Mouse (Mus musculus): ENCODE measurements around the gene Ccdc134. TPM values are rescaled to one million over a fixed set of nuclear protein-coding genes. Genes with fewer than 3 reads are reported as not detected.

The Ccdc134 gene
- polyA plus RNA-seq, 1 experiment from 2014 or later = 17.2 TPM

GRCm38 (mm10) chr15:82164496-82164895, 36.8 kb downstream of the Ccdc134 start:
- H3K36me3 ChIP-seq (ENCODE audit: control insufficient read depth, insufficient read depth, low read length) = no peaks in the 10 kb centered on the region
- H3K27ac ChIP-seq (ENCODE audit: low read length) = peak overlapping the region; percentile 89
- H3K27me3 ChIP-seq (ENCODE audit: control insufficient read depth, insufficient read depth, low read length) = no peaks in the 10 kb centered on the region
- H3K4me1 ChIP-seq (ENCODE audit: control insufficient read depth, insufficient read depth, low read length) = peaks cover 58% of the 10 kb centered on the region
- no peak overlapping the region for H3K4me3 ChIP-seq (replicated peaks; ENCODE audit: low read length)
- 47% methylated on average over 7 of the region's 7 CpGs for WGBS
- 0 out of 2 replicates have a peak overlapping the region, but pooled peaks have one; percentile 15 for H3K4me2 ChIP-seq (ENCODE audit: low read depth, low read length)
- peak overlapping the region; percentile 28; the same call in 1 of the 2 replicates for H3K9ac ChIP-seq (ENCODE audit: low read length)
- peak; percentile 61 for ATAC-seq (ENCODE audit: insufficient read depth, low FRiP score)
- H3K9me3 ChIP-seq (replicated peaks; ENCODE audit: control insufficient read depth, low read length) = no peaks in the 10 kb centered on the region

- ATAC-seq (ENCODE audit: insufficient read depth, low FRiP score) = peak; percentile 31; the same call in 1 of the 2 replicates
- no peaks in the 10 kb centered on the region for H3K27me3 ChIP-seq (ENCODE audit: control insufficient read depth, insufficient read depth, low read length)
- WGBS = 49% methylated on average over 8 of the region's 8 CpGs
- H3K9me3 ChIP-seq (replicated peaks; ENCODE audit: control insufficient read depth, low read length) = no peaks in the 10 kb centered on the region
- peak overlapping the region; percentile 84 for H3K27ac ChIP-seq (ENCODE audit: low read length)
- H3K9ac ChIP-seq (ENCODE audit: low read length) = peak overlapping the region; percentile 28
- peaks cover 55% of the 10 kb centered on the region for H3K4me1 ChIP-seq (ENCODE audit: control insufficient read depth, insufficient read depth, low read length)
- no peak overlapping the region for H3K4me2 ChIP-seq (ENCODE audit: low read depth, low read length)
- no peak overlapping the region for H3K4me3 ChIP-seq (replicated peaks; ENCODE audit: low read length)
- 0 out of 2 replicates have a peak, but pooled peaks cover 6% of the 10 kb centered on the region for H3K36me3 ChIP-seq (ENCODE audit: control insufficient read depth, insufficient read depth, low read length)
These were observed 37.9 kb downstream of the Ccdc134 start for GRCm38 (mm10) chr15:82165332-82166239.

GRCm38 (mm10) chr15:82166240-82167100, 38.7 kb downstream of the Ccdc134 start:
- H3K27ac ChIP-seq (ENCODE audit: low read length) = peak overlapping the region; percentile 84
- ATAC-seq (ENCODE audit: insufficient read depth, low FRiP score) = no peak
- peaks cover 47% of the 10 kb centered on the region for H3K4me1 ChIP-seq (ENCODE audit: control insufficient read depth, insufficient read depth, low read length)
- WGBS = 45% methylated on average over 22 of the region's 22 CpGs
- H3K9ac ChIP-seq (ENCODE audit: low read length) = peak overlapping the region; percentile 28
- peak overlapping the region; percentile 23 for H3K4me2 ChIP-seq (ENCODE audit: low read depth, low read length)
- H3K9me3 ChIP-seq (replicated peaks; ENCODE audit: control insufficient read depth, low read length) = no peaks in the 10 kb centered on the region
- peaks cover 11% of the 10 kb centered on the region; the same call in 1 of the 2 replicates for H3K36me3 ChIP-seq (ENCODE audit: control insufficient read depth, insufficient read depth, low read length)
- no peaks in the 10 kb centered on the region for H3K27me3 ChIP-seq (ENCODE audit: control insufficient read depth, insufficient read depth, low read length)
- peak overlapping the region; percentile 10; the same call in 1 of the 2 replicates for H3K4me3 ChIP-seq (replicated peaks; ENCODE audit: low read length)

- H3K4me2 ChIP-seq (ENCODE audit: low read depth, low read length) = 0 out of 2 replicates have a peak overlapping the region, but pooled peaks have one; percentile 23
- 58% methylated on average over 23 of the region's 23 CpGs for WGBS
These were observed 39.8 kb downstream of the Ccdc134 start for GRCm38 (mm10) chr15:82167201-82168168.

GRCm38 (mm10) chr15:82169671-82170070, 41.9 kb downstream of the Ccdc134 start:
- ATAC-seq (ENCODE audit: insufficient read depth, low FRiP score) = no peak

More at GRCm38 (mm10) chr15:82167201-82168168, 39.8 kb downstream of the Ccdc134 start:
- Histone ChIP-seq H3K9me3 (replicated peaks; ENCODE audit: control insufficient read depth, low read length) (no peaks in the 10 kb centered on the region), H3K4me1 (ENCODE audit: control insufficient read depth, insufficient read depth, low read length) (peaks cover 44% of the 10 kb centered on the region), H3K27me3 (ENCODE audit: control insufficient read depth, insufficient read depth, low read length) (no peaks in the 10 kb centered on the region), H3K36me3 (ENCODE audit: control insufficient read depth, insufficient read depth, low read length) (peaks cover 11% of the 10 kb centered on the region; the same call in 1 of the 2 replicates), H3K9ac (ENCODE audit: low read length) (peak overlapping the region; percentile 40), H3K27ac (ENCODE audit: low read length) (peak overlapping the region; percentile 84), H3K4me3 (replicated peaks; ENCODE audit: low read length) (no peak overlapping the region)
- no peak for ATAC-seq (ENCODE audit: insufficient read depth, low FRiP score)

GRCm38 (mm10) chr15:82170437-82171377, 43.0 kb downstream of the Ccdc134 start:
- H3K4me2 ChIP-seq (ENCODE audit: low read depth, low read length) = no peak overlapping the region
- no peaks in the 10 kb centered on the region for H3K9me3 ChIP-seq (replicated peaks; ENCODE audit: control insufficient read depth, low read length)
- ATAC-seq (ENCODE audit: insufficient read depth, low FRiP score) = no peak
- peaks cover 25% of the 10 kb centered on the region for H3K4me1 ChIP-seq (ENCODE audit: control insufficient read depth, insufficient read depth, low read length)
- no peak overlapping the region for H3K9ac ChIP-seq (ENCODE audit: low read length)
- 83% methylated on average over 36 of the region's 36 CpGs for WGBS
- no peak overlapping the region for H3K27ac ChIP-seq (ENCODE audit: low read length)
- H3K36me3 ChIP-seq (ENCODE audit: control insufficient read depth, insufficient read depth, low read length) = peaks cover 25% of the 10 kb centered on the region; the same call in 1 of the 2 replicates
- no peaks in the 10 kb centered on the region for H3K27me3 ChIP-seq (ENCODE audit: control insufficient read depth, insufficient read depth, low read length)
- no peak overlapping the region for H3K4me3 ChIP-seq (replicated peaks; ENCODE audit: low read length)

More at GRCm38 (mm10) chr15:82169671-82170070, 41.9 kb downstream of the Ccdc134 start:
- Histone ChIP-seq H3K4me1 (ENCODE audit: control insufficient read depth, insufficient read depth, low read length) (peaks cover 28% of the 10 kb centered on the region), H3K36me3 (ENCODE audit: control insufficient read depth, insufficient read depth, low read length) (peaks cover 16% of the 10 kb centered on the region; the same call in 1 of the 2 replicates), H3K9ac (ENCODE audit: low read length) (no peak overlapping the region), H3K27ac (ENCODE audit: low read length) (no peak overlapping the region), H3K27me3 (ENCODE audit: control insufficient read depth, insufficient read depth, low read length) (no peaks in the 10 kb centered on the region), H3K9me3 (replicated peaks; ENCODE audit: control insufficient read depth, low read length) (no peaks in the 10 kb centered on the region), H3K4me2 (ENCODE audit: low read depth, low read length) (no peak overlapping the region), H3K4me3 (replicated peaks; ENCODE audit: low read length) (no peak overlapping the region)
- 84% methylated on average over 5 of the region's 5 CpGs for WGBS

GRCm38 (mm10) chr15:82172648-82173047, 44.9 kb downstream of the Ccdc134 start:
- H3K4me2 ChIP-seq (ENCODE audit: low read depth, low read length) = no peak overlapping the region
- H3K27ac ChIP-seq (ENCODE audit: low read length) = no peak overlapping the region
- H3K9me3 ChIP-seq (replicated peaks; ENCODE audit: control insufficient read depth, low read length) = no peaks in the 10 kb centered on the region
- H3K27me3 ChIP-seq (ENCODE audit: control insufficient read depth, insufficient read depth, low read length) = no peaks in the 10 kb centered on the region
- peaks cover 9% of the 10 kb centered on the region for H3K4me1 ChIP-seq (ENCODE audit: control insufficient read depth, insufficient read depth, low read length)
- H3K36me3 ChIP-seq (ENCODE audit: control insufficient read depth, insufficient read depth, low read length) = peaks cover 39% of the 10 kb centered on the region
- ATAC-seq (ENCODE audit: insufficient read depth, low FRiP score) = no peak
- H3K4me3 ChIP-seq (replicated peaks; ENCODE audit: low read length) = no peak overlapping the region
- no peak overlapping the region for H3K9ac ChIP-seq (ENCODE audit: low read length)
- WGBS = 76% methylated on average over 8 of the region's 8 CpGs

Measured in stomach, embryonic 16.5 days (tissue).